Mouse (Mus musculus): ENCODE results near the gene Cdk14.

- TF ChIP-seq POLR2A (IDR thresholded peaks at IDR 0.05; ENCODE audit: low read depth, low read length) (no peak), CTCF (IDR thresholded peaks at IDR 0.05; ENCODE audit: extremely low read depth, insufficient read depth, insufficient read length, insufficient replicate concordance) (no peak)
Observed at GRCm38 (mm10) chr5:5254391-5254790, 165.7 kb downstream of the Cdk14 start.

All from spleen, adult 2 months (tissue).